Mouse (Mus musculus): ENCODE results near the gene Pram1. TPM values are rescaled to one million over a fixed set of nuclear protein-coding genes. Genes with fewer than 3 reads are reported as not detected.

The Pram1 gene
- polyA plus RNA-seq, 1 experiment = 0.97 TPM

DNA sequence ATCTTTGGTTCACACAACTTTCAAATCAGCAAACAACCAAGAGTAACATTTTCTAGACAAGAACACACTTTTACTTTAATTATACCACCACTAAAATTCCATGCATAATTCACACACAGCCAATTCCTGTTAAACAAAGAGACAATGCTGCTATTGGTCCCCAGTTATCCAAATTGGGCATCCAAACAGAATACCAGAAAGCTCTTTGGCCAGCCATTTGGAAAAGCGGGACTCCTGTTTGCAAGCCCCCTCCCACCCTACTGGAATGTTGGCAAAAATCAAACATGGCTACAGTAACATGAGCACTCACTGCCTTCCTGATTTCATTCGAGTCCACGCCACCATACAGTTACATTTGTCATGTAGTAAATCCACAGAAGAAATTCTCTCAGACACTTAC, 31.8 kb downstream of the Pram1 start:
- DNase-seq (ENCODE audit: low read depth) = no peak

DNA sequence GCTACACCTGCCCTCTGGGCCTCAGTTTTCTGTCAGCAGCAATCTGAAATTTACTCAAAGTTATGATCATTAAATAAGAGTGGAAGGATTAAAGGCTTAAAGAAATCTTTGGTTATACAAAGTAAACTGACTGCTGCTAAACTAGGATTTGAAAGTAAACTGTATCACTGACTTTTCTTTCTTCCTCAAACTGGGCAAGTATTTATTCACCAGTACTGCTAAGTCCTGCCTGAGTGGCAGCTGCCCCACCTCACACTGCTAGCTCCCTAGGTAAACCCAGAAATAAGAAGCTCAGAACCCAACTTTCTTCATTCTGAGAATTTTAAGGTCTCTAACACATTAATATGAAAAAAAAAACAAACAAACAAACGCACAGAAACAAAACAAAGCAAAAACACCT, 36.0 kb downstream of the Pram1 start:
- no peak for DNase-seq (ENCODE audit: low read depth)

DNA sequence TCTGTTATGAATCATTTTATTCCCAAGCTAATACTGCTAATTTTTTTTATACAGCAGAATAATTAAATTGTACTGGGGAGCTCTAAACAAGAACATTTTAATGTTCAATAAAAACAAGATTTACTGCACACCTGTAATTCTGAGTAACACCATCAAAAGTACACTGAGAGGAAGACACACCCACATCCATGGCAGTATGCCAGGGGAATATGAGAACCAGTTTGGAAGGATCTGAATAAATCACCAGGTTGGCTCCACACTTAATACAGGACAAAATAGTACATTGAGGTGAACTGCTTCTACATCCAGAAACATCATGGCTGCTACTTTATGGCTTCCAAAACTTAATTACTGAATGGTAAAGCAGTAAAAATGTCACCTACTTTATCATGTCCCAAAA, 37.6 kb downstream of the Pram1 start:
- peak; percentile 69 for DNase-seq (ENCODE audit: low read depth)

DNA sequence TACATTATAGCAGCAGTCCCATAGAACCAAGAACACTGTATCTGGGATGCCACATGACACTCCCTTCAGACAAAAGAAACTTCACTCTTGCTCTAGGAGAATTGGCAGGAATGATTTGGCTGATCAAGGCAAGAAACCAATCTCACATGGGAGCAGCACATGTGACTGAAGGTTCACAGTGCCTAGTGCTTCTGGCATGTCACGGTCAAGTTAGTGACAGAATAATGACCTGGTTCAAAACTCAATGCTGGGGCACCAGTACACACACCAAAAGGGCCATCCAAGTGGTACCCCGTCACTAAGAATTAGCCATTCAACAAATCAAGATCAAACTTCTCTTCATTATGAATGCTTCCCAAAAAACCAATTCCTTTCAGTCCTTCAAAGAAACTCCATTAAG, 38.2 kb downstream of the Pram1 start:
- no peak for DNase-seq (ENCODE audit: low read depth)

DNA sequence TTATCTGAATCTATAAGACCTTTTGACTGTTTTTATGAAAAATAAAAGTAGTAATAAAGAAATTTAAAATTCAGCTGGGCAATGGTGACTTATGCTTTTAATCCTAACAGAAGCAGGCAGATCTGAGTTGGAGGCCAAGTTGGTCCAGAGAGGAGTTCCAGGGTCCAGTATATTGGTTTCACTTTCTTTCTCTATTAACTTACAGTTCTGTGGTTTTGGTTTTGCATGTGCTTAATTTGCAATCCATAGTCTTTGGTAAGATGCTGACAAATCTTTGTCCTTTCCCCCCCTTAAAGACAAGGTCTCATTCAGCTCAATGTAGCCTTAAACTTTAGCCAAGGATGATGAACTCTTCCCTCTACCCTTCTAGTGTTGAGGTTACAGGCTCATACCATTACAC, 40.9 kb downstream of the Pram1 start:
- no peak for DNase-seq (ENCODE audit: low read depth)

DNA sequence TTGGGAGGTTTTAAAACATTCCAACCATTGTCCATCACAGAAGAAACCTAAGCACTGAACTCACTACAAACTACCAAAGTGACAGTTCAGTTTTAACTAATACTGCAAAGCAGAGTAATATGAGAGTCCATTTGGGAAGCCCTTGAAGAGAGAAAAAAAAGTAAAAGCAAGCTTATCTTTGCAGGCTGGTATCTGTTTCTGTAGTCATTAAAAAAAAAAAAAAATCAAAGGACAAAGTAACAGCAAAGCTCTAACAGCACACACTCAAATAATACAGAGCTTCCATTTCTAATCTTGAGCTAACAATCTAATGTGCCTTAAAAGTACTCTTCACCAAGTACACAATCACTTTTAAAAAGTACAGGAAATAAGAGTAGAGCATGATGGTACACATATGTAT, 43.9 kb downstream of the Pram1 start:
- DNase-seq (ENCODE audit: low read depth) = no peak

DNA sequence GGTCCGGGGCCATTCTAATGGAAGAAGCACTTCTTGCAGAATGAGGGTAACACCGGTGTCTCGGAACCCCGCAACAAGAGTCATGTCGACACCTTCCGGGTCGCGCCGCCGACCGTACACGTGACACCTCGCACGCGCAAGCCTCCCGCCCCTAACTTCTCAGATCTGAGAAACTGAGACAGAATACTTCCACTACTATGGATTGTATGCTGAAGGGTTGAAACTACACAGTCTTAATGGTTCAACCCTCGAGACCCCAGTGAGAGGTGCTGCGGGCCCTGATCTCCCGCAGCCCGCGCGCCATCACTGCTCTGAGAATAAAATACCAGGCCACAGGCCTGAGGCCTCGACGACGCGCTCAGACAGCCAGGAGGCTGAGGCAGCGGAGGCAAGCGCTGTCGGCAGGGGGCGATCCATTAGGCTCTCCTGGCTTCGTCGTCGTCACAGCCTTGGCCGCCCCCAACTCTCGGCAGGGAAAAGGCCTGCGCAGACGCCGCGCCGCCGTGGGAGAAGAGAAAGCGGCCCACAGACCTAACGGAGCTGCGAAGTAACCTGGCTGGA, 46.9 kb downstream of the Pram1 start:
- DNase-seq (ENCODE audit: low read depth) = no peak

DNA sequence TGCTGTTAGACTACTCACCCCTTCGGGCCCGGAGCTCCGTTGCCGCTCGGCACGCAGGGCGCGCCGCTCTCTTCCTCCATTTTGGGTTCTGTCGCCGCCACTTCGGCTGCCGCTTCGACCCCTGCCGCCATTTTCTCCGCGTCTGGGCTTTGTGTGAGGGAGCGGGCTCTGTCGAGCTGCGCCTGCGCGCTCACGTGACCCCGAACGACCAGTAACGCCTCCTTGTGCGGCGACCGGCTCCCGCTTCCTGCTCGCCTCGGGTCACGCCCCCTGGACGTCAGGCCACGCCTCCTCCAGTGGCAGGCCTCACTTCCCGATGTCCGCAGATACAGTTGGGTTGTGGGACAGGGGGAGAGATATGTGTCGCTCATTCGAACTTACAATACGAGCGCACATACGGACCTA, 47.4 kb downstream of the Pram1 start:
- DNase-seq (ENCODE audit: low read depth) = no peak

DNA sequence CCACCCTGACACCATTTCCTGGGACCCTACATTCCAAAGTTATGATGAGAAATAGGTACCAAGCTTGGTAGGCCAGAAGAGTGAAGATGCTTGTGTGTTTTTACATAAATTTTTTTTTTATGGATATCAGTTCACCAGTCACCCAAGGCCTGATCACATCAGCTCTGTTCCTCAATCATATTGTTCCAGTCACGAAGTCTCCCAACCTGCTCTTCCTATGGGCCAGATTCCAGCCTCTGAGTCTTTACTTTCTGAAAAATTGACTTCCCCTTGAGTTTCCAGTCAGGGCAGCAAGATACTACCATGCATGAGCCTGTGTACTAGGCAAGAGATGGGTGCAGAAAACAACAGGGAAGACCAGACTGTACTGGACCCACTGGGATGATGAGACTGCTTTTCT, 48.9 kb downstream of the Pram1 start, which contains the start of gene Hnrnpm:
Gene Hnrnpm (minus strand): TSS at position 101 of the 400 bp plus-strand sequence.
- no peak for DNase-seq (ENCODE audit: low read depth)

Other genes starting within 250 kb of the Pram1 start
- 1.7 and 2.3 TPM in 2 replicates for gene Zfp101, start 243.4 kb upstream of the Pram1 start, polyA plus RNA-seq (2012; rRNA removed)
- 3.3 and 3.7 TPM in 2 replicates for gene Actl9, start 205.2 kb upstream of the Pram1 start, polyA plus RNA-seq (2012; rRNA removed)
- gene Adamts10, start 113.9 kb upstream of the Pram1 start, polyA plus RNA-seq (2012; rRNA removed) = 60.2 and 69.4 TPM in 2 replicates
- 6.2 TPM in 2 replicates for gene Myo1f, start 82.3 kb upstream of the Pram1 start, polyA plus RNA-seq (2012; rRNA removed)
- 57.6 and 65.0 TPM in 2 replicates for gene Zfp414, start 9.0 kb upstream of the Pram1 start, polyA plus RNA-seq (2012; rRNA removed)
- 57.0 and 61.5 TPM in 2 replicates for gene Hnrnpm, start 48.8 kb downstream of the Pram1 start, polyA plus RNA-seq (2012; rRNA removed)
- 93.7 and 135 TPM in 2 replicates for gene March2, start 80.6 kb downstream of the Pram1 start, polyA plus RNA-seq (2012; rRNA removed)
- 288 and 307 TPM in 2 replicates for gene Rab11b, start 122.5 kb downstream of the Pram1 start, polyA plus RNA-seq (2012; rRNA removed)
- gene Angptl4, start 143.8 kb downstream of the Pram1 start, polyA plus RNA-seq (2012; rRNA removed) = 171 and 402 TPM in 2 replicates
- 106 and 146 TPM in 2 replicates for gene Kank3, start 172.5 kb downstream of the Pram1 start, polyA plus RNA-seq (2012; rRNA removed)
- gene Rps28, start 186.5 kb downstream of the Pram1 start, polyA plus RNA-seq (2012; rRNA removed) = 823 and 990 TPM in 2 replicates
- gene Ndufa7, start 186.5 kb downstream of the Pram1 start, polyA plus RNA-seq (2012; rRNA removed) = 564 and 606 TPM in 2 replicates
- gene Cd320, start 205.0 kb downstream of the Pram1 start, polyA plus RNA-seq (2012; rRNA removed) = 107 and 143 TPM in 2 replicates
- gene Gm7029, start 235.8 kb downstream of the Pram1 start, polyA plus RNA-seq (2012; rRNA removed) = not detected in 2 replicates